Mouse (Mus musculus) effector memory CD4-positive, alpha-beta T cell, adult 5 months (primary cell): Measurements from ENCODE around the gene Lrrc66. TPM values are rescaled to one million over a fixed set of nuclear protein-coding genes. Genes with fewer than 3 reads are reported as not detected.

Source experiments
- polyA plus RNA-seq: library from polyadenylated mRNA; unstranded; fragments of 100-300 nt; shearing (Covaris generic); gene quantifications from one replicate; pipeline ENCODE4 v1.2.1, GENCODE M21; 2017

Lrrc66 gene
- polyA plus RNA-seq: not detected

GRCm38 (mm10) chr5:73632291-73632690 is at the start of gene Lrrc66:
Gene Lrrc66 (minus strand): TSS chr5:73632526.

DNA sequence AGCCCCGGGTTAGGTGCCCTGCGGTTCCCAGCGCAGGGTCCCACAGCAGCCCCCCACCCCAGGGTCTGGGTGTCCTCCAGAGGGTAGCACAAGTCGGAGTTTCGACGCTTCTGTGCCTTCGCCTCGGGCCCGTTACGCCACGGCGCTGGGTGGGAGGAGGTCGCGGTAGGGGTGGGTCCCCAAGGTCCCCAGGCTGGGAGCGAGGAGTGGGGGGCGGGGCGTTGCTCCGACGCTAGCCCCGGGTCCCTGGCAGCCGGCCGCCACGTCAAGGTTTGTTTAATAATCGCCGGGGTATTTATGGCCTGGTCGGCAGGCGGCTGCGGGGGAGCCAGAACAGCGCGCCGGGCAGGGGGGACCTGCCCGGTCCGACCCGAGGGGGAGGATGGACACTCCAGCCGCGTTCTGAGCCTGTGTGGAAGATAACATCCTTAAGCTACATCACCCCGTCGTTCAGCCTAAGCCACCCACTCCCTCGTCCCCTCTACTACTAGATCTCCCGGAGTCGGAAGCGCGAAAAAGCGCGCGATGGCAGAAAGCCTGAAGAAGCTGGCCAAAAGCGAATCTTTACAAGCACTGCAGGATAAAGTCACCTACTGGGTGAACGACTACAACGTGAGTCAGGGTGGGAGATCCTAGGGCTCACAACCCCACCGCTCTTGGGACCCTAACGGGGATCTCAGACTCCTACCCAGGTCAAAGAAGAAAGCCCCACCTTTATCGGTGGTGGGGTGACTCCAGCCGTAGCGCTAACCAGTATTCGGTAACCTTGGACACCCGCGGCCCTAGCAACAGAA is 18.9 kb upstream of the Lrrc66 start, which contains the start of gene Spata18:
Gene Spata18 (plus strand): TSS at position 319 of the 794 bp plus-strand sequence.

GRCm38 (mm10) chr5:73647261-73647900 is 15.1 kb upstream of the Lrrc66 start, which contains the start of gene Sgcb:
Gene Sgcb (minus strand): TSS chr5:73647790.

Other genes starting within 250 kb of the Lrrc66 start
- not detected for gene Cwh43, start 226.5 kb downstream of the Lrrc66 start, polyA plus RNA-seq
- gene Dcun1d4, start 151.5 kb downstream of the Lrrc66 start, polyA plus RNA-seq: 22.4 TPM
- gene Sgcb, start 15.3 kb upstream of the Lrrc66 start, polyA plus RNA-seq: 7.3 TPM
- gene Spata18, start 18.9 kb upstream of the Lrrc66 start, polyA plus RNA-seq: not detected